ENCODE assay signal across 8 mouse cellular contexts in genomic region chr3:116860333-116861222, GRCm38 (mm10). TPM values are rescaled to one million over a fixed set of nuclear protein-coding genes. Genes with fewer than 3 reads are reported as not detected.
DNase-seq lines count a peak whose midpoint lies in the region; ATAC-seq lines count a peak whose summit lies in the region.

No protein-coding gene starts in this region.

- DNase-seq in lung, postnatal 36 days: peak; percentile 15
- no peak for DNase-seq in lung, postnatal 4 days
- DNase-seq in embryonic facial prominence, embryonic 14.5 days (ENCODE audit: low spot score): no peak
- DNase-seq in thymus, postnatal 25 days: no peak
- DNase-seq in left cerebral cortex, adult 8-10 months (ENCODE audit: low spot score in 2 of 2): no peak
- DNase-seq in cerebellum, postnatal 36 days: no peak

- H3K9ac ChIP-seq in embryonic facial prominence, embryonic 14.5 days (ENCODE audit: low read depth, low read length): peak overlapping the region; percentile 66; the same call in 1 of the 2 replicates
- H3K9ac ChIP-seq in limb, embryonic 13.5 days: no peak overlapping the region
- 0 out of 2 replicates have a peak overlapping the region, but pooled peaks have one; percentile 22 for H3K9ac ChIP-seq in stomach, embryonic 14.5 days (replicated peaks; ENCODE audit: low read depth, low read length)

- H3K4me3 ChIP-seq in embryonic facial prominence, embryonic 14.5 days (ENCODE audit: low read depth, low read length): peak overlapping the region; percentile 49
- H3K4me3 ChIP-seq in limb, embryonic 13.5 days: peak overlapping the region; percentile 60
- H3K4me3 ChIP-seq in stomach, embryonic 14.5 days (ENCODE audit: low read depth, low read length): peak overlapping the region; percentile 48; the same call in 1 of the 2 replicates

- H3K9me3 ChIP-seq in embryonic facial prominence, embryonic 14.5 days (ENCODE audit: control insufficient read depth, low read length): no peaks in the 10 kb centered on the region
- no peaks in the 10 kb centered on the region for H3K9me3 ChIP-seq in limb, embryonic 13.5 days
- H3K9me3 ChIP-seq in stomach, embryonic 14.5 days (ENCODE audit: control insufficient read depth, low read depth, low read length): no peaks in the 10 kb centered on the region

- no peaks in the 10 kb centered on the region for H3K36me3 ChIP-seq in embryonic facial prominence, embryonic 14.5 days (ENCODE audit: control insufficient read depth, insufficient read depth, low read length)
- no peaks in the 10 kb centered on the region for H3K36me3 ChIP-seq in limb, embryonic 13.5 days
- H3K36me3 ChIP-seq in stomach, embryonic 14.5 days (ENCODE audit: control insufficient read depth, insufficient read depth, low read length): no peaks in the 10 kb centered on the region

- H3K4me1 ChIP-seq in embryonic facial prominence, embryonic 14.5 days (ENCODE audit: control insufficient read depth, insufficient read depth, low read length): peaks cover 3% of the 10 kb centered on the region; the same call in 1 of the 2 replicates
- peaks cover 4% of the 10 kb centered on the region for H3K4me1 ChIP-seq in limb, embryonic 13.5 days
- H3K4me1 ChIP-seq in stomach, embryonic 14.5 days (ENCODE audit: control insufficient read depth, insufficient read depth, low read length): no peaks in the 10 kb centered on the region

- 64% methylated on average over 19 of the region's 19 CpGs for WGBS in embryonic facial prominence, embryonic 14.5 days
- 64% methylated on average over 19 of the region's 19 CpGs for WGBS in limb, embryonic 13.5 days
- WGBS in stomach, embryonic 14.5 days: 57% methylated on average over 19 of the region's 19 CpGs

- no peaks in the 10 kb centered on the region for H3K27me3 ChIP-seq in embryonic facial prominence, embryonic 14.5 days (replicated peaks; ENCODE audit: control insufficient read depth, insufficient read depth, low read length)
- H3K27me3 ChIP-seq in limb, embryonic 13.5 days: no peaks in the 10 kb centered on the region
- H3K27me3 ChIP-seq in stomach, embryonic 14.5 days (ENCODE audit: control insufficient read depth, insufficient read depth, low read length): no peaks in the 10 kb centered on the region

- peak overlapping the region; percentile 28; the same call in 1 of the 2 replicates for H3K27ac ChIP-seq in embryonic facial prominence, embryonic 14.5 days (replicated peaks; ENCODE audit: low read depth, low read length)
- H3K27ac ChIP-seq in limb, embryonic 13.5 days: no peak overlapping the region
- H3K27ac ChIP-seq in stomach, embryonic 14.5 days (ENCODE audit: low read length): peak overlapping the region; percentile 80; the same call in 1 of the 2 replicates

- peak; percentile 31 for ATAC-seq in embryonic facial prominence, embryonic 14.5 days (ENCODE audit: low read depth)
- ATAC-seq in limb, embryonic 13.5 days (ENCODE audit: low FRiP score, low read depth): peak; percentile 7; the same call in 1 of the 2 replicates
- peak; percentile 63 for ATAC-seq in stomach, embryonic 14.5 days (ENCODE audit: insufficient number of reproducible peaks, insufficient read depth, low FRiP score, low read depth)

- H3K4me2 ChIP-seq in embryonic facial prominence, embryonic 14.5 days (ENCODE audit: low read depth, low read length): peak overlapping the region; percentile 73
- H3K4me2 ChIP-seq in limb, embryonic 13.5 days (replicated peaks): peak overlapping the region; percentile 79
- H3K4me2 ChIP-seq in stomach, embryonic 14.5 days (replicated peaks; ENCODE audit: low read depth, low read length): peak overlapping the region; percentile 59

RNA-seq across cellular contexts. Expression of gene Frrs1, which starts 1.3 kb away (rescaled TPM):
- 10.0 and 13.0 TPM in 2 replicates for polyA plus RNA-seq in embryonic facial prominence, embryonic 14.5 days (2014; fragmentation: Nextera tagmentation; extraction: Ambion mirVana)
- polyA plus RNA-seq in limb, embryonic 13.5 days (2015; fragmentation: Nextera tagmentation; extraction: Ambion mirVana): 10.9 and 11.4 TPM in 2 replicates
- polyA plus RNA-seq in stomach, embryonic 14.5 days (2014; fragmentation: Nextera tagmentation; extraction: Ambion mirVana): 38.5 and 39.8 TPM in 2 replicates
- 1 to 10 TPM in 3 of 4 experiments, under 1 TPM in 1; 0.48 to 3.6 (median 1.5) TPM for total RNA-seq in left cerebral cortex, adult 8-10 months (2022)

RNA-seq across cellular contexts. Expression of gene Agl, which starts 52.6 kb away (rescaled TPM):
- polyA plus RNA-seq in embryonic facial prominence, embryonic 14.5 days (2014; fragmentation: Nextera tagmentation; extraction: Ambion mirVana): 35.5 and 48.7 TPM in 2 replicates
- polyA plus RNA-seq in limb, embryonic 13.5 days (2015; fragmentation: Nextera tagmentation; extraction: Ambion mirVana): 20.3 and 21.1 TPM in 2 replicates
- 18.8 and 19.6 TPM in 2 replicates for polyA plus RNA-seq in stomach, embryonic 14.5 days (2014; fragmentation: Nextera tagmentation; extraction: Ambion mirVana)
- total RNA-seq in left cerebral cortex, adult 8-10 months (2022): 10 to 100 TPM; 25.7 to 28.7 (median 28.7) TPM

Comparison
In these comparisons a context has a peak if more than half of its experiments do, and no peak if none do; other contexts are left out.
1. ATAC-seq: peak in every context shown above with its lines; median percentile 63 in stomach, embryonic 14.5 days; 31 in embryonic facial prominence, embryonic 14.5 days; 7 in limb, embryonic 13.5 days.